Mouse (Mus musculus): ENCODE results near the gene Phrf1.

DNA sequence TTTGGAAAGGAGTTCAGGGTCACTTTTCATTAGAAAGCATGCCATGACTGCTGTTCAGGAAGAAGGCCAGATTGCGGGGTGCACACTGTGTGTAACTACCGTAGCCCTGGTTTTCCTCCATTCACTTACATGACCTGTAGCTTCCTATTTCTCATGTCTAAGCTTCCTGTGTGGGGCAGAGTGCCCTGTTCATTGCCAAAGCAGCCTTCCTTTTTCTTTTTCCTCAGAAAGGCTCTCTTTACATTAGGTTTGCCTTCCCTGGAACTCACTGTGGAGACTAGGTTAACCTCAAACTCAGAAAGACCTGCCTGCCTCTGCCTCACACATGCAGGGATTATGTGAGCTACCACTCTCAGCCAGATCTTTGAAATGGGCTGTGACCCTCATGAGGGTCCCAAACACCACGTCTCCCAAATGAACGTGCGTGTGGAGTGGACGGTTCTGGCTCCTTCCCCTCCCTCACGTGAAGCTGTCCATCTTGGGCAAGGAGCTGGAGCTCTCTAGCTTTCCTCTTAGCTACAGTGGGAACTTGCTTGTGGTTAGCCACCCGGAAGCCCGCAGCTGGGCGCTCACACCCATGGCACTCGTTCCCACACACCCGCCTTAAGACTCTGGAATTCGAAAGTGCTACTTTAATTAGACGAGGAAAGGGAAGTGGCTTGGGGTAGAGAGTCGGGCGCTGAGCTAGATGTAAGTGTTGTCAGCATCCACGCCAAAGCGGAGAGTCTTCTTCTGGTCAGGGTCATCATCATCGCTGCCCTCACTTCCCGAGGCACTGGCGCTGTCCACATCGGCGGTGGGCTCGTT is 40.1 kb downstream of the Phrf1 start:
- no peak for TF ChIP-seq CTCF (IDR thresholded peaks at IDR 0.05 in 2 of 3, conservative IDR thresholded peaks at IDR 0.05 in 1 of 3; ENCODE audit: control insufficient read depth in 1 of 3, insufficient read depth in 1 of 3, low read depth in 2 of 3, low read length in 3 of 3, poor library complexity in 1 of 3, severe bottlenecking in 1 of 3)
- TF ChIP-seq MAZ (IDR thresholded peaks at IDR 0.05; ENCODE audit: low read depth, low read length) = no peak
- TF ChIP-seq GABPA (IDR thresholded peaks at IDR 0.05; ENCODE audit: low read depth, low read length) = no peak
- no peak for TF ChIP-seq POLR2A (IDR thresholded peaks at IDR 0.05; ENCODE audit: control insufficient read depth in 1 of 2, insufficient read depth in 1 of 2, low read depth in 1 of 2, low read length in 2 of 2, poor library complexity in 1 of 2)
- TF ChIP-seq JUND (IDR thresholded peaks at IDR 0.05; ENCODE audit: low read depth, low read length) = no peak
- no peak for TF ChIP-seq UBTF (IDR thresholded peaks at IDR 0.05; ENCODE audit: borderline replicate concordance, insufficient read depth, low read depth, low read length)
- no peak for TF ChIP-seq ZKSCAN1 (IDR thresholded peaks at IDR 0.05; ENCODE audit: low read depth, low read length)
- no peak for TF ChIP-seq BHLHE40 (IDR thresholded peaks at IDR 0.05; ENCODE audit: borderline replicate concordance, low read depth, low read length)

All from MEL (cell line).